Mouse (Mus musculus): ENCODE measurements around the gene Duox2.

DNA sequence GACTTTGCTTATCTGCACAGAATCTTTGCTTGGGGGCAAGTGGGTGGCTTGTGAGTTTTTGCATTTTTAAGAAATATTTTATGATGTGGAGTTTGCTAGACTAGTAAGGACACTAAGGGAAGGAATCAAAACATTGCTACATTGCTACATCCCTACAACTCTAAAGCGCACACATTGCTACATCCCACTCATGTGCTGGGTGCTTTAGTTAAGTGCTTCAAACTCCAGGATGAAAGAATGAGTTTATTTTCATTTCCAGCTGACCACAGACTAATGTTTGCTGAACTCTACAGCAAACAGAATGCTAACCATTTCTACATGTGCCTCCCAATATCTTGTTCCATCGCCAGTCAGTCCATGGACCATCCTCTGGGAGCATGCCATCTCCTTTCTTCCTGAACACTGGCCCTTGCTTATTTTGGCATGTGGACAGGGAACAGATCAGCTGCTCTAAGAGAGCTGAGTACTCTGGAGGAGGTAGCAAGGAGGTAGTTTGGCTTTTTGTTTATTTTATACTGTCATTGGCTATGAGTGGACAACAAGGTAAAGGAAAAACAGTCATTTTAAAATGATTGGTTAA, 60.3 kb downstream of the Duox2 start:
- no peak for TF ChIP-seq CTCF (conservative IDR thresholded peaks at IDR 0.05 in 1 of 2, IDR thresholded peaks at IDR 0.05 in 1 of 2; ENCODE audit: low read depth in 2 of 2, low read length in 2 of 2)
- no peak for TF ChIP-seq ZMIZ1 (IDR thresholded peaks at IDR 0.05; ENCODE audit: low read depth, low read length)
- no peak for TF ChIP-seq TCF12 (IDR thresholded peaks at IDR 0.05; ENCODE audit: low read depth, low read length)
- no peak for TF ChIP-seq KAT2A (IDR thresholded peaks at IDR 0.05; ENCODE audit: insufficient replicate concordance, low read length)
- TF ChIP-seq EP300 (IDR thresholded peaks at IDR 0.05; ENCODE audit: low read length): no peak
- TF ChIP-seq PAX5 (IDR thresholded peaks at IDR 0.05; ENCODE audit: low read length): no peak
- TF ChIP-seq USF1 (IDR thresholded peaks at IDR 0.05; ENCODE audit: low read depth, low read length): no peak
- no peak for TF ChIP-seq POLR2AphosphoS2 (IDR thresholded peaks at IDR 0.05; ENCODE audit: low read depth, low read length)
- TF ChIP-seq ETS1 (conservative IDR thresholded peaks at IDR 0.05; ENCODE audit: low read depth, low read length): no peak
- no peak for TF ChIP-seq MAX (IDR thresholded peaks at IDR 0.05; ENCODE audit: low read length)

Measured in CH12.LX (cell line).